ENCODE assay signal across 33 mouse cellular contexts in genomic region chr8:95017969-95018635, GRCm38 (mm10). TPM values are rescaled to one million over a fixed set of nuclear protein-coding genes. Genes with fewer than 3 reads are reported as not detected.
DNase-seq lines count a peak whose midpoint lies in the region; ATAC-seq and TF ChIP-seq lines count a peak whose summit lies in the region.
"Had no signal": no experiment of that assay in that cellular context is flagged by ENCODE, and none has a peak within 500 bp of the region (broad histone marks: within the 10 kb centered on the region; RNA-seq: fewer than 3 reads in every experiment).

No protein-coding gene starts in this region.

- H3K9ac ChIP-seq in embryonic facial prominence, embryonic 13.5 days: no peak overlapping the region
- no peak overlapping the region for H3K9ac ChIP-seq in liver, embryonic 15.5 days
- H3K9ac ChIP-seq in stomach, postnatal 0 days (ENCODE audit: low read length): no peak overlapping the region
- H3K9ac ChIP-seq: forebrain, embryonic 12.5 days; forebrain, postnatal 0 days; hindbrain, embryonic 15.5 days; limb, embryonic 15.5 days had no signal

- TF ChIP-seq EP300 in stomach, postnatal 0 days (optimal IDR thresholded peaks at IDR 0.05): no peak

- H3K4me1 ChIP-seq in embryonic facial prominence, embryonic 13.5 days: no peaks in the 10 kb centered on the region
- peaks cover 19% of the 10 kb centered on the region for H3K4me1 ChIP-seq in embryonic facial prominence, embryonic 10.5 days
- peaks cover 99% of the 10 kb centered on the region for H3K4me1 ChIP-seq in megakaryocyte, embryonic 14.5 days
- H3K4me1 ChIP-seq in liver, embryonic 15.5 days (replicated peaks): peaks cover 16% of the 10 kb centered on the region
- H3K4me1 ChIP-seq in stomach, postnatal 0 days (replicated peaks; ENCODE audit: control insufficient read depth, insufficient read depth): no peaks in the 10 kb centered on the region
- H3K4me1 ChIP-seq: hindbrain, embryonic 15.5 days had no signal

- 85% methylated on average over 9 of the region's 9 CpGs for WGBS in embryonic facial prominence, embryonic 13.5 days
- WGBS in embryonic facial prominence, embryonic 10.5 days: 86% methylated on average over 9 of the region's 9 CpGs
- WGBS in liver, embryonic 15.5 days (ENCODE audit: insufficient replicate concordance): 64% methylated on average over 9 of the region's 9 CpGs
- 61% methylated on average over 9 of the region's 9 CpGs for WGBS in stomach, postnatal 0 days

- no peak overlapping the region for H3K4me2 ChIP-seq in embryonic facial prominence, embryonic 13.5 days
- peak overlapping the region; percentile 25 for H3K4me2 ChIP-seq in liver, embryonic 15.5 days
- no peak overlapping the region for H3K4me2 ChIP-seq in stomach, postnatal 0 days (replicated peaks; ENCODE audit: low read depth)
- H3K4me2 ChIP-seq: forebrain, embryonic 12.5 days; hindbrain, embryonic 15.5 days; limb, embryonic 15.5 days had no signal

- no peak overlapping the region for H3K4me3 ChIP-seq in embryonic facial prominence, embryonic 13.5 days
- no peak overlapping the region for H3K4me3 ChIP-seq in embryonic facial prominence, embryonic 10.5 days
- peak overlapping the region; percentile 82 for H3K4me3 ChIP-seq in megakaryocyte, embryonic 14.5 days (replicated peaks)
- H3K4me3 ChIP-seq in liver, embryonic 15.5 days (replicated peaks): peak overlapping the region; percentile 31
- no peak overlapping the region for H3K4me3 ChIP-seq in stomach, postnatal 0 days (ENCODE audit: low read depth, low read length)
- H3K4me3 ChIP-seq: forebrain, embryonic 12.5 days; hindbrain, embryonic 10.5 days; hindbrain, embryonic 15.5 days; limb, embryonic 15.5 days had no signal

- no peaks in the 10 kb centered on the region for H3K9me3 ChIP-seq in embryonic facial prominence, embryonic 13.5 days
- no peaks in the 10 kb centered on the region for H3K9me3 ChIP-seq in embryonic facial prominence, embryonic 10.5 days
- H3K9me3 ChIP-seq in megakaryocyte, embryonic 14.5 days: no peaks in the 10 kb centered on the region
- no peaks in the 10 kb centered on the region for H3K9me3 ChIP-seq in liver, embryonic 15.5 days (replicated peaks)
- no peaks in the 10 kb centered on the region for H3K9me3 ChIP-seq in stomach, postnatal 0 days (ENCODE audit: control insufficient read depth, low read length)
- H3K9me3 ChIP-seq: forebrain, embryonic 12.5 days; hindbrain, embryonic 10.5 days; hindbrain, embryonic 15.5 days; limb, embryonic 15.5 days had no signal

- 0 out of 2 replicates have a peak, but pooled peaks have one; percentile 6 for ATAC-seq in embryonic facial prominence, embryonic 13.5 days (ENCODE audit: insufficient number of reproducible peaks, insufficient read depth, low FRiP score, low TSS enrichment, low read depth)
- no peak for ATAC-seq in megakaryocyte, adult 5-6 weeks (ENCODE audit: poor library complexity, severe bottlenecking)
- no peak for ATAC-seq in liver, embryonic 15.5 days (ENCODE audit: insufficient read depth)
- ATAC-seq in stomach, postnatal 0 days (ENCODE audit: low FRiP score, low TSS enrichment): no peak
- ATAC-seq: forebrain, postnatal 0 days; inflammation-experienced regulatory T-cells, adult 6 months had no signal

- H3K27me3 ChIP-seq in embryonic facial prominence, embryonic 13.5 days: no peaks in the 10 kb centered on the region
- no peaks in the 10 kb centered on the region for H3K27me3 ChIP-seq in embryonic facial prominence, embryonic 10.5 days (replicated peaks; ENCODE audit: low read depth, poor library complexity, severe bottlenecking)
- H3K27me3 ChIP-seq in megakaryocyte, embryonic 14.5 days (replicated peaks): no peaks in the 10 kb centered on the region
- H3K27me3 ChIP-seq in liver, embryonic 15.5 days: peaks cover 4% of the 10 kb centered on the region; the same call in 1 of the 2 replicates
- H3K27me3 ChIP-seq in stomach, postnatal 0 days (ENCODE audit: control insufficient read depth, insufficient read depth, low read length): no peaks in the 10 kb centered on the region
- H3K27me3 ChIP-seq: forebrain, embryonic 12.5 days; hindbrain, embryonic 15.5 days; limb, embryonic 15.5 days had no signal

- no peak for TF ChIP-seq CTCF in stomach, postnatal 0 days (IDR thresholded peaks at IDR 0.05; ENCODE audit: low read depth)

- H3K27ac ChIP-seq in embryonic facial prominence, embryonic 13.5 days: no peak overlapping the region
- no peak overlapping the region for H3K27ac ChIP-seq in embryonic facial prominence, embryonic 10.5 days (replicated peaks)
- no peak overlapping the region for H3K27ac ChIP-seq in liver, embryonic 15.5 days (replicated peaks)
- H3K27ac ChIP-seq in stomach, postnatal 0 days (replicated peaks): 0 out of 2 replicates have a peak overlapping the region, but pooled peaks have one; percentile 4
- H3K27ac ChIP-seq: forebrain, embryonic 12.5 days; hindbrain, embryonic 15.5 days; limb, embryonic 15.5 days had no signal

- H3K36me3 ChIP-seq in embryonic facial prominence, embryonic 13.5 days: no peaks in the 10 kb centered on the region
- H3K36me3 ChIP-seq in embryonic facial prominence, embryonic 10.5 days (replicated peaks): peaks cover 17% of the 10 kb centered on the region
- H3K36me3 ChIP-seq in megakaryocyte, embryonic 14.5 days (replicated peaks; ENCODE audit: low read length): peaks cover 86% of the 10 kb centered on the region
- H3K36me3 ChIP-seq in liver, embryonic 15.5 days (replicated peaks): peaks cover 23% of the 10 kb centered on the region
- no peaks in the 10 kb centered on the region for H3K36me3 ChIP-seq in stomach, postnatal 0 days (ENCODE audit: control insufficient read depth, insufficient read depth, low read length)

- DNase-seq in embryonic facial prominence, embryonic 10.5 days (ENCODE audit: low spot score): no peak
- no peak for DNase-seq in stomach, postnatal 0 days (ENCODE audit: low spot score)
- no peak for DNase-seq in lung, postnatal 4 days
- no peak for DNase-seq in urinary bladder, adult 18-20 months (ENCODE audit: low spot score in 2 of 2)
- DNase-seq: adrenal gland, postnatal 25 days; cerebellum, adult 2 months; cerebellum, postnatal 14 days; forebrain, postnatal 0 days; heart, postnatal 14 days; kidney, adult 18-20 months; kidney, postnatal 4 days; left cerebral cortex, postnatal 4 days; lung, postnatal 36 days; midbrain, embryonic 14.5 days; right cerebral cortex, adult 18-20 months; thymus, adult 2 months; thymus, postnatal 36 days had no signal

RNA-seq across cellular contexts. Expression of gene Adgrg3, which starts 0.6 kb away (rescaled TPM):
- 2.1 and 2.8 TPM in 2 replicates for polyA plus RNA-seq in embryonic facial prominence, embryonic 13.5 days (2015; fragmentation: Nextera tagmentation; extraction: Ambion mirVana)
- polyA plus RNA-seq in embryonic facial prominence, embryonic 10.5 days (2016; fragmentation: Nextera tagmentation; extraction: Ambion mirVana): 3.1 and 3.5 TPM in 2 replicates
- 111 and 126 TPM in 2 replicates for polyA plus RNA-seq in megakaryocyte, embryonic 14.5 days (2012; ENCODE audit: insufficient read depth, low replicate concordance)
- 15.5 and 21.6 TPM in 2 replicates for total RNA-seq in megakaryocyte, adult 5-6 weeks (2015)
- 28.8 and 38.7 TPM in 2 replicates for total RNA-seq in megakaryocyte, adult 5-6 weeks (2017)
- polyA plus RNA-seq in liver, embryonic 15.5 days (2015; fragmentation: Nextera tagmentation; extraction: Ambion mirVana): 8.3 and 9.3 TPM in 2 replicates
- polyA plus RNA-seq in stomach, postnatal 0 days (2015; fragmentation: Nextera tagmentation; extraction: Ambion mirVana): 0.61 and 0.92 TPM in 2 replicates

RNA-seq across cellular contexts. Expression of gene Drc7, which starts 36.8 kb away (rescaled TPM):
- 0.32 TPM in 1 of 2 replicates, not detected in the other for polyA plus RNA-seq in embryonic facial prominence, embryonic 13.5 days (2015; fragmentation: Nextera tagmentation; extraction: Ambion mirVana)
- 0.10 and 0.15 TPM in 2 replicates for polyA plus RNA-seq in embryonic facial prominence, embryonic 10.5 days (2016; fragmentation: Nextera tagmentation; extraction: Ambion mirVana)
- 0.51 TPM in 1 of 2 replicates, not detected in the other for polyA plus RNA-seq in megakaryocyte, embryonic 14.5 days (2012; ENCODE audit: insufficient read depth, low replicate concordance)
- 0.38 and 0.52 TPM in 2 replicates for total RNA-seq in megakaryocyte, adult 5-6 weeks (2015)
- 0.18 and 0.33 TPM in 2 replicates for total RNA-seq in megakaryocyte, adult 5-6 weeks (2017)
- polyA plus RNA-seq in liver, embryonic 15.5 days (2015; fragmentation: Nextera tagmentation; extraction: Ambion mirVana): 0.35 and 0.39 TPM in 2 replicates
- polyA plus RNA-seq in stomach, postnatal 0 days (2015; fragmentation: Nextera tagmentation; extraction: Ambion mirVana): 0.04 TPM in 1 of 2 replicates, not detected in the other
- total RNA-seq: adrenal gland, adult 18-20 months; adrenal gland, postnatal 25 days; gastrocnemius, adult 8-10 months; heart, adult 8-10 months; monocyte, adult 5-6 weeks had no signal
- polyA plus RNA-seq: embryonic facial prominence, embryonic 11.5 days; heart, embryonic 14.5 days; inflammation-experienced regulatory T-cells, adult 6 months; neural tube, embryonic 11.5 days had no signal

RNA-seq across cellular contexts. Expression of gene Adgrg1, which starts 43.6 kb away (rescaled TPM):
- polyA plus RNA-seq in embryonic facial prominence, embryonic 13.5 days (2015; fragmentation: Nextera tagmentation; extraction: Ambion mirVana): 18.4 and 19.8 TPM in 2 replicates
- 32.9 and 38.2 TPM in 2 replicates for polyA plus RNA-seq in embryonic facial prominence, embryonic 10.5 days (2016; fragmentation: Nextera tagmentation; extraction: Ambion mirVana)
- 388 and 1,147 TPM in 2 replicates for polyA plus RNA-seq in megakaryocyte, embryonic 14.5 days (2012; ENCODE audit: insufficient read depth, low replicate concordance)
- total RNA-seq in megakaryocyte, adult 5-6 weeks (2015): 7.3 and 7.8 TPM in 2 replicates
- 2.8 and 14.0 TPM in 2 replicates for total RNA-seq in megakaryocyte, adult 5-6 weeks (2017)
- 45.2 and 46.1 TPM in 2 replicates for polyA plus RNA-seq in liver, embryonic 15.5 days (2015; fragmentation: Nextera tagmentation; extraction: Ambion mirVana)
- polyA plus RNA-seq in stomach, postnatal 0 days (2015; fragmentation: Nextera tagmentation; extraction: Ambion mirVana): 42.4 and 50.9 TPM in 2 replicates

Comparison
In these comparisons a context has a peak if more than half of its experiments do, and no peak if none do; other contexts are left out.
1. H3K4me3 ChIP-seq: peak in megakaryocyte, embryonic 14.5 days (single experiment) and liver, embryonic 15.5 days (single experiment); none in embryonic facial prominence, embryonic 13.5 days (single experiment), embryonic facial prominence, embryonic 10.5 days (single experiment) and stomach, postnatal 0 days (single experiment).
2. RNA of gene Adgrg3, which starts 0.6 kb away (polyA plus RNA-seq): 111 to 126 TPM in megakaryocyte, embryonic 14.5 days; 8.3 to 9.3 TPM in liver, embryonic 15.5 days, 3.1 to 3.5 TPM in embryonic facial prominence, embryonic 10.5 days, 2.1 to 2.8 TPM in embryonic facial prominence, embryonic 13.5 days and 0.61 to 0.92 TPM in stomach, postnatal 0 days; every median in the first group is over 10 times any median in the second.